Mouse (Mus musculus): ENCODE data around the gene P4hb.

- TF ChIP-seq CEBPB (IDR thresholded peaks at IDR 0.05; ENCODE audit: low read depth) = no peak
- no peak for TF ChIP-seq CTCF (IDR thresholded peaks at IDR 0.05; ENCODE audit: control insufficient read depth, insufficient read depth, insufficient read length)
- no peak for TF ChIP-seq FOSL1 (IDR thresholded peaks at IDR 0.05; ENCODE audit: insufficient read depth, low read length, poor library complexity, severe bottlenecking)
- no peak for TF ChIP-seq USF1 (IDR thresholded peaks at IDR 0.05; ENCODE audit: low read depth)
- no peak for TF ChIP-seq MAX (IDR thresholded peaks at IDR 0.05)
- TF ChIP-seq MYOD1 (IDR thresholded peaks at IDR 0.05; ENCODE audit: control insufficient read depth, insufficient read length, low read depth) = no peak
Observed at GRCm38 (mm10) chr11:120519738-120520137, 53.3 kb downstream of the P4hb start.

All from C2C12 (cell line).